Mouse (Mus musculus) neural tube, embryonic 10.5 days (tissue): ENCODE measurements around the gene Wdr47.
"Not testable (repeated sequence)": the region's sequence is repeated elsewhere in the genome, so short reads cannot be mapped to it uniquely, and the experiment has no call there.

Experiments used
- DNase-seq: peaks from one replicate; pipeline ENCODE4 v3.0.0-alpha.2; 2017; ENCODE audit warnings: low spot score; ENCODE audit errors: extremely low spot score

The Wdr47 gene

DNA sequence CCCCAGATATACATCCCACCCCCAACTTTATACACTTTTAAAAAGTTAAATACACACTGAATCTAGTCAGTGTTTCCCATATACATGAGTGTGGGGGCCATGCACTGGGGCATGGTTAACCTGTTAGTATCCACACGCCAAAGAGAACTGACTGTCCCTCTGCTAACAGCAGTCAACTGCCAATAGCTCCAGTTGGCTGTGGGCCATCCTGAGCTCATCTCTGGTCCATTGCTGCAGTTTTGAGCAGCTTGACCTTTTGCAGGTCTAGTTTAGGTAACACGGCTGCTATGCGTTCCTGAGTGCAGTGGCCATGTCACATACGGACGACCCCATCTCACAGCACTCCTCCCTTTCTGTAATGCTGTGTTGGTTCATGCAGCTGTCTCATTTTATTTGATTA, 43.7 kb downstream of the Wdr47 start:
- no peak for DNase-seq

DNA sequence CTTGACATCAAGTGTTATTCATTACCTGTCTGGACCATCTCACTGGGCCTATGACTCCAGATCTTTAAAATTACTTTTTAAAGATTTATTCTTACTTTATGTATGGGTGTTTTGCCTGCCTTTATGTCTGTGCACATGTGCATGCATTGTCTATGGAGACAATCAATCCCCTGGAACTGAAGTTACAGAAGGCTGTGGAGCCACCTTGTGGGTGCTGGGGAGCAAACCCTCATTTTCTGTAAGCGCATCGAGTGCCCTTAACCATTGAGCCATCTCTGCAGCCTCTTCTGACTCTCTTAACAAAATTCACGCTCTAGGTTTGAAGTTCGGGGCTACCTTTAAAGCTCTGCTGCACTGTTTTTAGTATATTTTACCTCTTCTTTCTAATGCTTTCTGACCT, 48.3 kb downstream of the Wdr47 start:
- no peak for DNase-seq

DNA sequence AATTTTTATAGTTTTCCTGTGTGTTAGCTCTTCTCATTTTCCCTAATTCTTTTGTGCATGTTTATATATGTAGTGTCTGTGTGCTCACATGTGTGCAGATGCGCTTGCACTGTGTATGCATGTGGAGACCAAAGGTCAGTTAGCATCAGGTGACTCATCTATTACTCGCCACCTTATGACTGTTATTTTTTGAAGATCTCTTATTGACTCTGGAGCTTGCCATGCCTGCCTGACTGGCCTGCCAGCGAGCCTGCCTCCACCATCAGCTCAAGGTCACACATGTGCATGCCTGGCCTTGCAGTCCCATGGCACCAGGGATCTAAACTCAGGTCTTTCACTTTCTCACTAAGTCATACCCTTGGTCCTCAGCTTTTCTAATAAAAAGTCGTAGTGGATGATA, 49.9 kb downstream of the Wdr47 start:
- DNase-seq = no peak

DNA sequence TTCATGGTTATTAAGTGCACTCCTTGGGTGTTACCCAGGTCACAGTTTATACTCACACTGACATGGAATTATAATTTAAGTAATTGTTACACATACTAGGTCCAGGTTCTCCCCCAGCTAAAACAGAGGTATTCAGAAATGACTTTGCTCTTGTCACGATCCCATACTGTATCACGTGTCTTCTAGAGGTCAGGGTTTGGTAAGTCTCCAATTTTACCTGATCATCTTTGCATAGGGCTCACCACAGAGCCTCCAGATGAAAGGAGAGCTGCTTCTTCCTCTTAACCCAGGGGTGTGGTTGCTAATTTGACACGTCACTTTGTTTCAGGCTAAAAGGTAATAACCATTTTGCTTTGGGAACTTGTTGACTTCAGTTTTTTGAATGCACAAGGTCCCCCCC, 53.8 kb downstream of the Wdr47 start:
- no peak for DNase-seq

DNA sequence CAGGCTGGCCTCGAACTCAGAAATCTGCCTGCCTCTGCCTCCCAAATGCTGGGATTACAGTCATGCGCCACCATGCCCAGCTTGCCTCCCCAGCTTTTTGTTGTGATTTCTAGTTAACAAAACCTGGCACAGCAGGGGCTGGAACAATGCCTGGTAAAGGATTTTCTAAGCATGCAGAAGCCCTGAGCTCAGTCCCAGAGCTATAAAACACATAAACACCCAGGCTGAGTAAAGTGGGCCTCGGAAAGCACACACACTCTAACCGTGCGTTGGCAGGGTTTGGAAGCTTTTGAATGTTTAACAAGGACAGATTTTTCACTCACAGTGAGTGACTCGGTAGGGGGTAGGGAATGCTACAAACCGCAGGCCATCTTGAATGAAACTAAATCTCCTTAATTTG, 55.0 kb downstream of the Wdr47 start:
- DNase-seq = no peak

DNA sequence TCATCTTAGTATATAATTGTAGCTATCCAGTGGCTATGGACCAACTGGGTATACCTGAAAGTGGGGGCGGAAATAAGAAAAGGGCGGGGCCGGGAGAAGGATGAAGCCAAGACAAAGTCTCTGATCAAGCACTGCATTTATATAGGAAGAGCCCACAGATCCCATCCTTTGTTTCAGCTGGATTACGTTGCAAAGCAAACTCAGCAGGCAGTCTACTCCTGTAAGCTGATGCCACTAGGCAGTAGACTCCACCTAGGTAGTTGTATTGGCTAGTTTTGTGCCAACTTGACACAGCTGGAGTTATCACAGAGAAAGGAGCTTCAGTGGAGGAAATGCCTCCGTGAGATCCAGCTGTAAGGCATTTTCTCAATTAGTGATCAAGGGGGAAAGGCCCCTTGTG, 56.6 kb downstream of the Wdr47 start:
- not testable (repeated sequence) for DNase-seq

DNA sequence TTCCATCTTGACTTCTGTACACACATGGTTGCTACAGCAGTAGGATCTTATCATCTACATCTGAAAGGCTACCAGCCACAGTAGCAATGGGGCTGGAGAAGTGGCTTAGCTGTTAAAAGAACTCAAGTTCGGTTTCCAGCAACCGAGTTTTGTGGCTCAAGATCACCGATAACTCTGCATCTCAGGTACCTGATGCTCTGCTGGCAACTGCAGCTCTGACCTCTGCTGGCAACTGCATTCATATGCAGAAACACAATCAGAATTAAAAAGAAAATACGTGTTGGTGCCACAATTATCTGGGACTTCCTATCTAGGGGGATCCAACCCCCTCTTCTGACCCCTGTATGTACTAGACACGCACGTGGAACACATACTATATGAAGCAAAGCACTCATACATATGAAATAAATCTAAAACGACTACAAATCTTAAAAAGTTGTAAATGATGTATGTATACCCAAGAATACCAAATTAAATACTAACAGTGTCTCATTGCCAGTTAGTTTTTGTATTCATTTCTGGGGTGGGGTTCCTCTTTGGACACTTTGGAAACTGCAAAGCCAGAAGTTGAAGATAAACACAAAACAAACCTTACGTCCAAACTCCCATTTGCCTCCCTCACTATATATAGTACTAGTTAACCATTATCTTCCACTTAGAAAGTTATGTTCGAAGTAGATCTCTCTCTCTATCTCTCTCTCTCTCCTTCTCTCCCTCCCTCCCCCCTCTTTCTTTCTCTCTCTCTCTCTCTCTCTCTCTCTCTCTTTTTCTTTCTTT, 62.0 kb downstream of the Wdr47 start:
- DNase-seq = no peak

DNA sequence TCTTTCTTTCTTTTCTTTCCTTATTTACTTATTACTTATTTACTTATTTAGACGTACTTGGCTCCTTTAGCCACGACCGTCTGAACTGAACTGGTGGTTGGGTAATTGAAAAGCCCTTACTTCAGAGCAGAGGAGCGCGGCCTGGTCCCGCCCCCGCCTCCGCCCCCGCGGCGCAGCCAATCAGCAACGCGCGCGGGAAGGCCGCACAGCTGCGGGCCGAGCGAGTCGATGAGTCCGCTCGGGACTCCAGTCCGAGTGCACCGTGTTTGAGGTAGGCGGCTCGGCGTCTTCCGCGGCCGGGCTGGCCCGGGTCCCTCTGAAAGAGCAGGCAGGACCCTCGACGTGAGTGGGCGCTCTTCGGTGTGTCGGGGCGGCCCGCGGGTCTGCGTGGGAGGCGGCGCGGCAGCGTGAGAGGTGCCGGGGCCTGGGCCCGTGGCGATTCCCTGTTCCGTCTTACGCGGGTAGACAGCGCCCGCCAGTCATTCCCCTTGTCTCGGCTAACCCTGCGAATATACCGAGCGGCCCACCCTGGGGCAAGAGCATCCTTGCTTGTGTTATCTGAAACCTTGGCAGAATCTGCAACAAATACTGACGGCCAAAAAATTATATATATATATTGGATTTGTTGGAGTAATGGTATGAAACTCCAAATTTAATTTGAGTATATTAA, 62.8 kb downstream of the Wdr47 start, which contains the start of gene Clcc1:
TSS of gene Clcc1 (plus strand) at position 204 of the 670 bp plus-strand sequence.
- DNase-seq = peak; percentile 97

DNA sequence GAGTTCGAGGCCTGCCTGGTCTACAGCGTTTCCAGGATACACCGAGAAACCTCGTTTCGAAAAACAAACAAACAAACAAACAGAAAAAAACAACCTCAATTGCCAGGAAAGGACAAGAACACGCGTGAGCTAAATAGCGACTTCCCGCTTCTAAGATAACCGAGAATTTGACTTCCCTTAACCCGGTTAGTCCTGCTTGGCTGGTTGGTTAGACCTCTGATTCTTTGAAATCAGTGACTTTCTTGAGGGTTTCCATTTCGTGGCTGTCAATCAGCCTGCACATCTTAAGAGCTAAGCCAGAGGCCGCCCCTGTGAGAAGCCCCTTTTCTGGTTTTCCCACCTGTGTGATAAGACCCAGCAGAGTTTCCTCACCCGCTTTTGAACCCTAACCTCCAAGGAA, 63.5 kb downstream of the Wdr47 start:
- DNase-seq = peak; percentile 23

DNA sequence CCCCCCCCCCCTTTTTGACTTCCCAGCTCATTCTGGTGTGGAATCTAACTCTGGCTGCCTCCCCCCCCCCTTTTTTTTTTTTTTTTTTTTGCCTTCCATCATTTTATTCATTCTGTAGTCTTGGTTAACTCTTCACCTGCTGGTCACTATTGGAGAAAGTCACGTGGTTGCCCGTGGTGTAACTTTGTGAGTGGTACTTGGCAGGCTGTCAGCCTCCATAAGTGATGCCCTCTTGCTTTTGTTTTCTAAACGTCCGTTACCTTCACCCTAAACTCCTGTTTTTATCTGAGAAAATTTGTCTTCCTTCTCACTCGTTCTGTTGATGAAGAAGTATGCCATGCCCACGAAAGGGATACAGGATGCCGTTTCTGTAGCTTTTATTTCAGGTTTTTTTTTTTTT, 64.4 kb downstream of the Wdr47 start:
- DNase-seq = no peak

DNA sequence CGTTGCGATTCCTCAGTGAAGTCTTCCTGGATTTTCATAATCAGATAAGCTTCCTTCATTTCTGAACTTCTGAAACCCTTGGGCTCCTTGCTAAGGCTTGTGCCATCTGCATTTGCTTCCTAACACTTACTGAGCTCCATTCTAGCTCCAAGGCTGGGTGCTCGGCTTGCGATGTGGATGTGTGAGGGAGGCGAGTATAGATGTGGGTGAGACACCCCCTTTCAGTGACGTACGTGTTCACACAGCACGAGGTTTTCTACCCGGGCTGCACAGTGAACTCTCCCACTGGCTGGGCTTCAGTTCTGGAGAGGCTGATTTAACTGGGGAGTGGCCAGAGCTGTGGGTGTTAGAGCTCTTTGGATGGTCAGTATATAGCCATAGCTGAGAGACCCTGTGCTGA, 67.5 kb downstream of the Wdr47 start:
- no peak for DNase-seq

DNA sequence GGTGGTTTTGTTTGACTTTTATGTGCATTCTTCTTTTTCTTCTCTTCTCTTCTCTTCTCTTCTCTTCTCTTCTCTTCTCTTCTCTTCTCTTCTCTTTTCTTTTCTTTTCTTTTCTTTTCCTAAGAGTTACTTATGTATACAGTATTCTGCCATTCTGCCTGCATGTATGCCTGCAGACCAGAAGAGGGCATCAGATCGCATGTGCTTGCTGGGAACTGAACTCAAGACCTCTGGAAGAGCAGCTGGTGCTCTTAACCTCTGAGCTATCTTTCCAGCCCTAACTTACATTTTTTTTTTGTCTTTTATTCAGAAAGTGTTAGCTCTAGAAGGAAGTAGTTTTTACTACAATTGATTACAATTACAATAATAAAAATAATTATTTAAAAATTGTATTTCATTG, 69.9 kb downstream of the Wdr47 start:
- no peak for DNase-seq

DNA sequence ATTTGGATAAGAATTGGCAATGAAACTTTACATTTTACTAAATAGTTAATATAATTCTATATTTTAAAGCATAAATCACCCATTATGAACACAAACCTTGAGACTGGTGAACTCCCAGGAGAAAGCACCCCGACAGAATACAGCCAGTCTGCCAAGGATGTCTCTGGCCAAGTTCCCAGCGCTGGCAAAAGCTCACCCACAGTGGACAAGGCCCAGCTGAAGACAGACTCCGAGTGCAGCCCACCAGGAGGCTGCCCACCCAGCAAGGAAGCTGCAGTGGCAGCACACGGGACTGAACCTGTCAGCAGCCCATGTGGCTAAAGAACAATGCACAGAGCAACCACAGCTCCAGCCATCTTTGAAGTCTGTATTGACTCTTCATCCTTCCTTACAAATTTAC, 85.5 kb downstream of the Wdr47 start:
- DNase-seq = no peak

DNA sequence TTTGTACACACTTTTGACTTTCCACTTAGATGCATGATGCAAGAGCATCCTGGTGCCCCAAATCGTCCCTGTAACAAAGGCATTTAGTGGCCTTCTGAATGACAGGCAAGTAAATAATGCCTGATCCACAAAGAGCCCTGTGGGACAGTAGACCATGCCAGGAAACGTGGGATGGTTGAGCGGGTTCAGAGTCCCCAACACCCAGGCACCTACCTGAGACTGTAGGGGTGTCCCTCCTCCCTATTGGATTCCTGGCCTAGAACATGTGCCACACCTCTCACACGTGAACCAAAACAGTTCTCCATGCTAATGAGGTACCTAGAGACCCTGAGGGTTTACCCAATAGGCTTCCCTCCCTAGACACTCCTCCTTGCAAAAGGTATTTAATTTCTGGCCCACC, 89.9 kb downstream of the Wdr47 start:
- DNase-seq = no peak

DNA sequence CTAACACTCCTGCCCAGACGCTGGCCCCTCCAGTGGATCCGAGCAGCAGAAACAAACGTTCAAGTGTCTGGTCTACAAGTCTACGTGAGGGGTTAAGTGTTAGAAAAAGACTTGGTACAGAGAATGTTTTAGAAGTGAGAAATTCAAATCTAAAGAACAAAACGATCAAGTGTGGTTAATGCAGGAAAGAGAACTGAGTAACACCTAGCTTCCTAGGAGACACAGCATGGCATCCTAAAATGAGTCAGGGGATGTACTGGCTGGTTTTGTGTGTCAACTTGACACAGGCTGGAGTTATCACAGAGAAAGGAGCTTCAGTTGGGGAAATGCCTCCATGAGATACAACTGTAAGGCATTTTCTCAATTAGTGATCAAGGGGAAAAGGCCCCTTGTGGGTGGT, 92.5 kb downstream of the Wdr47 start:
- not testable (repeated sequence) for DNase-seq

DNA sequence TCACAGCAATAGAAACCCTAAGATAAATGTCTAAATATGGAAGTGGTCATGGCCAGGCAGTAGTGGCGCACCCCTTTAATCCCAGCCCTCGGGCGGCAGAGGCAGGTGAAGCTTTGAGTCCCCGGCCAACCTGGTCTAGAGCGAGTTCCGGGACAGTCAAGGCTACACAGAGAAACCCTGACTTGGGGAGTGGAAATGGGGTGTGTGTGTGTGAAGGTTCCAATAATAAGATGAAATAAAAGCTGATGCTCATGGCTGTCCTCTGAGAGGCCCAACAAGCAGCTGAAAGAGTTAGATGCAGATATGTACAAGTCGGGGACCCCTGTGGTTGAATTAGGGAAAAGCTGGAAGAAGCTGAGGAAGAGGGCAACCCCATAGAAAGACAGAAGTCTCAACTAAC, 94.6 kb downstream of the Wdr47 start:
- DNase-seq = no peak

DNA sequence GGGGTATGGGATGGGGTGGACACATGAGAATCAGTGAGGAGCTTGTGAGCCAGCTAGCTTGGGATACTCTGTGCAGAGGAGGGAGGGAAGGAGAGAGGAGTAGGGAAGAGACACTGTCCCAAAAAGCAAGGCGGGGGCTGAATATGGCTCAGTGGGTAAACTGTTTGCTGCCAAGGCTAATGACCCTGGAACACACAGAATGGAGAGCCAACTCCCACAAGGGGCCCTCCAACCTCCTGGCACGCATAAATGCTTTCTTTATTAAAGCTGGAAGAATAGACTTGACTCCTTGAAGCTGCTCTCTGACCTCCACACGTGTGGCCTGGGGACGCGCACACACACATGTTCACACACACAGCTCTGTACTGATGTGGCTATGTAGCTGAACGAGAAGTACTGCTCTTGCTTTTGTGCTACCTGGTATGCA, 97.9 kb downstream of the Wdr47 start:
- DNase-seq = no peak

DNA sequence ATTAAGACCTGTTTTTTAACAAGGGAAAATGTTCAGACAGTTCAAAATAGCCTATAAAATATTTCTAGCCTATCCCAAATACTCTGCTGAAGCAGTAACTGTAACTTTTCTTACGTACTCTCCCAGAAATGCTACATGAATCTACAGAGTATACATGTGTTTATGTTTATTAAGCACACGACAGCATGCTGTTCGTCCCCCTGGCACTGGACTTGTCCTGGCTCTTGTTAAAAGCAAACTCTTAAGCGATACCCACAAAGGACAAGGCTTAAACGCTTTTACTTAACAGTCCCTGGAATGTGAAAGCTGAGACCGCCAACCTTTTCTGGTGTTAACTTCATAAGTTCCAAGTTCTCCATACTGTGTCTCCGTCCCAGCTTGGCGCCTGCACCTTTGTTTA, 98.4 kb downstream of the Wdr47 start:
- no peak for DNase-seq

DNA sequence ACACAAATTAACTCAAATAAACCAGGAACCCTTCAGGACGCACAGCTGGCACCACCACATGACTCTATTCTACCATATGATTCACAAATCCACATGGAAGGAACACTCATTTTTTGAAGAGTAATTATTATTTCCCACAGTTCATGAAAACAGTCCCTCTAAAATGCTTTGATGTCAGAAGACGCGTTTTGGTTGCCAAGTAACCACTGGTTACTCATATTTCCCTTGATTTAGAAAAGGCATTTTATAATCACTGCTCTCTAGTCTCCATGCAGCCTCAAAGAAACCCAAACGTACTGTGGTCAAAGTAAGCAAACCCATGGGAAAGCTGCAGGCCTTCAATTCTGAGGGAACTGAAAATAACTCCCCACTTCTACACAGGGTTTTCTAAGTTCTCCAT, 98.9 kb downstream of the Wdr47 start:
- no peak for DNase-seq

DNA sequence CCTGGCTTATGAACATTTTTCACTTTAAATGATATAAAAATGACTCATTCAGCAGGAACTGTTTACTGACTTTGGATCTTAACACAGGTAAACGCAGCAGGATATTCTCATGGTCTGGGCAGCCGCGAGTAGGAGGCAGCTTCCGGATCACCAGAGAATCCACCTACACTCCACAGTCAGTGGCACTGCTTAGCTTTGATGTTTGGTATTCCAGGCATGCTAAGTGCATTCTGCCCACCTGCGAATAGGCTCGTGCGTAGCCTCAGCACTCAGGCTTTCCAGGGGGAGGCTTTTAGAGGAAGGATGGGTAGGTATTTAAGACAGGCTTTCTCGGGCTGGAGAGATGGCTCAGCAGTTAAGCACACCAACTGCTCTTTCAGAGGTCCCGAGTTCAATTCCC, 103.2 kb downstream of the Wdr47 start:
- DNase-seq = no peak
